Mouse (Mus musculus) 3134 (cell line): ENCODE data around the gene Prkacb.

Experiments used
- DNase-seq: peaks from one replicate; pipeline ENCODE4 v3.0.0-alpha.2; 2011; ENCODE audit warnings: low spot score; ENCODE audit not compliant: insufficient read length; ENCODE audit errors: extremely low read depth

The Prkacb gene

DNA sequence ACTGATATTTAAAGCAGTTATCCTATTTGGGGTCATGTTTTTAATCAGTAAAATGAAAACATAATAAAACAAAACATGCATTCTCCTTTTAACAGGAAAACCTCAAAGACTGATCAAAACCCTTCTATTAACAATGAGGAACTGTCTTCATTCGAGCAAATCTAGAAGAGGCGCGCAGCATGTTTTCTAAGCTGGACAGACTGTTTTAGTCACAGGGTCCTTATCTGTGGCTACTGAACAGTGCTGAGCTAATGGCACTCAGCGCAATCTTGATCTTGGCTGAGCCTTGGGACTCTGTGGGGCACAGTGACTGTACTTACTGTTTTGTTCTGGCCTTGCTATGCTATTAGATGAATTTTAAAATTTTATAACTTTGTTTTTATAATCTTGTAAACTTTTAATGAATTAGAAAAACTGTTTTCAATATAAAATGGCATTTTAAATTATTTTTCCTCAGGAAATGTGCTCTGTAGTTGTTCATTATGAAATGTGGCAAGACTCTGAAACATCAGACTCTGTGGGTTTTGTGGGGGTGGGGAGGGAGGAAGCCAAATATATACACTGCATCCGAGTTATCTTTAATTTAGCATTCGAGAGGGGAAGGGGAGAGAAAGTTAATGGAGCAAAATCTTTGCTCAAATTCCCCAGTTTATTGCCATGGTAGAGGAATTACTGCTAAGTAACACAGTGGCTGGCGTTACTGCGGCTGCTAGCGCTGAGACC is 77.7 kb downstream of the Prkacb start:
- DNase-seq, result no peak

GRCm38 (mm10) chr3:146731499-146731898 is 81.3 kb downstream of the Prkacb start:
- DNase-seq, result peak; percentile 13

- no peak for DNase-seq
Observed at GRCm38 (mm10) chr3:146723037-146723436, 89.8 kb downstream of the Prkacb start.

- no peak for DNase-seq
Observed at GRCm38 (mm10) chr3:146719696-146720095, 93.1 kb downstream of the Prkacb start.

GRCm38 (mm10) chr3:146718251-146718650 is 94.5 kb downstream of the Prkacb start:
- no peak for DNase-seq

DNA sequence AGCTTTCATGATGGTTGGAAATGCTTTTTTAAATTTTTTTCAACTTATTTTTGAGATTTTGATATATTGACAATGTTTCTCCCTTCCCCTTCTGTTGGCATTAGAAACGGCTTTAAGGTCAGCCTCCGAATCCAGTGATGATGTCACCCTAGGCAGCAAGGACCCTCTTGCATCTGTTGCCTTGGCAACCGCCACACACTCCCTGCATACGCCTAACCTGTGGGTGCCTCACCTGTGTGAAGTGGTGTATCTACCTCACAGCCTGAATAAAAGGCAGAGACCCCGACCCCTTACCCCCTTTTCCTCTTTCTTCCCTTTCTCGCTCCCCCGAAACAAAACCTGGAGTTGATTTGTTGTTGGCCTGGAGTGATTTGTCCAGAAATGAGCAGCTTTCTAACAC is 100.5 kb downstream of the Prkacb start:
- DNase-seq, result no peak

DNA sequence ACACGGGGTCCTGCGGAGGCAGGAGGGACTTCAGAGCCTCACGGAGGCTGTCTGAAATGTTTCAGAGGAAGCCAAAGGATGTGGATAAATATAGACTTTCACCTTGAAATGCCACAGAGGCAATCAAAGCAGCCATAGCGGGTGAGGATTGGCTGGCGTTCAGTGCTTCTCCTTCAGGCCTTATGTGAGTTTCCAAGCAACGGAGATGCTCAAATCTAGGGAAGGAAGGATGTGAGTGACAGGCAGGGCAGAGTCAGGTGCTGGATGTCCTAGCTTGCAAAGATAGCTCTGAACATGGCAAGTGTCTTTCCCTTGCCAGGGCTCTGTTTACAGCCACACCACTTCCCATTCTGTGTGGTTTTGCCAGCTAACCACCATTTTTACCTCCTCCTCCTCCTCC is 101.2 kb downstream of the Prkacb start:
- no peak for DNase-seq

- no peak for DNase-seq
Observed at GRCm38 (mm10) chr3:146711084-146711483, 101.7 kb downstream of the Prkacb start.

GRCm38 (mm10) chr3:146709086-146709485 is 103.7 kb downstream of the Prkacb start:
- no peak for DNase-seq

DNA sequence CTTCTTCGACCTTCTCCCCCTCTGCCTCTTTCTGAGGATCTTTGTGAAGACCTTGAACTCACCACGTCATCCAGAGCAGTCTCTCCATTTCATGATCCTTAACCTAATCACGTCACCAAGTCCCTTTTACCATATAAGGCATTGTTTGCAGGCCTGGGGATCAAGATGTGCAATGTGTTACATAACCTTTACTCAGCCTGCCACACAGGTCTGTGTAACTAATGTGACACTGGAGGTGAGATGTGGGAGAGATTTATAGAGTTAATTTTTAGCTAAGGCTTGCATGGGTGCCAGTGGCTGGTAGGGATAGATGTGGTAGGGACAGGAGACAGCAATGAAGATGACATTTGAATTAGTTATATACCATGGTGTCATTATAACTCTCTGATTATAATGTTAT is 104.4 kb downstream of the Prkacb start:
- DNase-seq, result no peak

GRCm38 (mm10) chr3:146704099-146704498 is 108.7 kb downstream of the Prkacb start:
- no peak for DNase-seq

- DNase-seq, result no peak
Observed at GRCm38 (mm10) chr3:146700051-146700450, 112.7 kb downstream of the Prkacb start.

DNA sequence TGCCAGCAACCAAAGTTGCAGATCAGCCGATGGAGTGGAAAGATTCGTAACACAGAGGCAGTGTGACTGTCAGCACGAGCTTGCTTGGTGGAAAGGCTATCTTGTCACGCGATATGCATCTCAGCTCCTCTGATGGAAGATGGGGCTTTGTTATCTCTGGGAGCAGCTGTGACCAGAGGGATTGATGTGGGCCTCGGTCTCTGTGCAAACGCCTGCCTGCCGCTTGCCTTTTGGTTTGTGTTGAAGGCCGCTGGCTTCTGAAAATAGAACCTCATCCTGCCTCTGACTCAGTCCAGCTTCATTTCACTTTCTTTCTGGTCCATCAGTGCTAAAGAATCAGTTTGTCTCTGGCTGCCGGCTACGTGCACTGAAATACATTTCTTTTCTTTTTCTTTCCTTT is 113.8 kb downstream of the Prkacb start:
- DNase-seq, result no peak

DNA sequence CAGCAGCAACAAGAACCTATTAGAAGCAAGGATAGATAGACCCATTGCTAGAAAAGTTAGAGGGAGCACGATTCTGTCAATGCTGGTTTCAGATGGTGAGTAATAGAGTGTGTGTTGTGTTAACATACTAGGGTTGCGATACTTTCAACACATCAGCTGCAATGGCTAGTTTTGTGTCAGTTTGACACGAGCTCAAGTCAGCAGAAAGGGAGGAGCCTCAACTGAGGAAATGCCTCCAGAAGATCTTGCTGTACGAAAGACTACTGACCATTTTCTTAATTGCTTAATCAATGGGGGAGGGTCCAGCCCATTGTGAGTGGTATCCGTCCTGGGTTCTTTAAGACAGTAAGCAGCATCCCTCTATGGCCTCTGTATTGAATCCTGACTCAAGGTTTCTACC is 120.2 kb downstream of the Prkacb start:
- DNase-seq, result no peak

- DNase-seq, result no peak
Observed at GRCm38 (mm10) chr3:146687121-146687725, 125.6 kb downstream of the Prkacb start.

- DNase-seq, result no peak
Observed at GRCm38 (mm10) chr3:146686428-146686827, 126.4 kb downstream of the Prkacb start.

GRCm38 (mm10) chr3:146684811-146685675 is 127.7 kb downstream of the Prkacb start, which contains the start of gene Samd13:
Gene Samd13, minus strand, starts transcription at chr3:146685592.
- no peak for DNase-seq

- DNase-seq, result no peak
Observed at GRCm38 (mm10) chr3:146683095-146683494, 129.7 kb downstream of the Prkacb start.

DNA sequence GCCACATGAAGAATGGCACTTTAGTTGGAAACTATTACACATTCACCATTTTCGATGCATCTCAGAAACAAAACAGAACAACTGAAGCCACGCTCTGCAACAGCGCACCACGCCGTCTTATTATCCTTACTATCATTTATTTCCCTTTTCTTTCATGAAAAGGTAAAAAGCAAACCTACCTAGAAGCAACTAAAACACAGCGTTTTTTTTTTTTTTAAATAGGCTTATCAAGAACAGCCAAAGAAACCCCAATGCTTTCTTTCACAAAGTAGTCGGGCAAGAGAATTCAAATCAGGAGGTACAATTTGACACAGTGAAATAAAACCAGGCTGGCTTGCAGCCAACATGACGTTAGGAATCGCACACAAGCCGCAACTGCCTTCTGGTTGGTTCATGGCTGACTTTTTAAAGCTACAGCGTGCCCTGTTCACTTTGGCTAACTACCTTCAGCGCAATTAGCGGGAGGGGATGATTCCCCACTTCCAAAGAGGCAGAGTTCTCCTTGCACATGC is 130.6 kb downstream of the Prkacb start:
- no peak for DNase-seq

DNA sequence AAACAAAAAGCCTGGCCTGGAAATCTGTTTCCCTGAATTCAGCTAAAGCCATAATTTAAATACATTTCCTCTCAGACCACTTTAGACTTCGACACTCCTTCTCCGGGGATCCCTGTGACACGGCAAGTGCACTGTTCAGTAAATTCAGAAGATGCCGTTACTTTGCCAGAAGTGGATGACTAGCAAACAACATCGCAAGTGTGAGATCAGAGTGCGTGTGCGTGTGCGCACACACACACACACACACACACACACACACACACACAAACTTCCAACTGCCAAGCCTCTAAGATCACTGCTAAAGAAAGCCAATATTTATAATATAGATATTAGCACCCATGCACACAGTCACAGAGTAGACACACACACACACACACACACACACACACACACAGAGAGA is 131.1 kb downstream of the Prkacb start:
- no peak for DNase-seq

DNA sequence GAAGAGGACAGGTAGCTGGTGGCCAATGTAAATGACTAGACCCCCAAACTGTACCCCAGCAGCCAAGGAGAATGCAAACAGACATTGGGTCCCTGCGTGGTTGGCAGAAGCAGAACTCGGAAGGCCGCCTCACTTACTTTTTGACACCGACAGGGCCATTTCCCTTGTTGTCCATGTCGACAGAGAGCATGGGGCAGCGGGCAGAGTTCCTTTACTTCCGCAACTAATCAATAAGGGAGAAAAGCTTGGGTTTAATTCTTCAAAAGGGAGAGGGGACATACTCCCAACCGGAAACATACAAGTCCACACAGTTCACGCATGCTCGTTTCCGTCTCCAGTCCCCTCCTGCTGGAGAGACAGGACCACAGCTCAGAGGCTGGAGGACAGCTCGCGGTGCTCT is 132.2 kb downstream of the Prkacb start:
- DNase-seq, result no peak
